Mouse (Mus musculus) E14TG2a.4 (cell line): Measurements from ENCODE around the gene Xiap.

ENCODE experiments used
- CTCF ChIP-seq: conservative IDR thresholded peaks from 2 replicates; pipeline ENCODE4 v1.5.1; 2014; ENCODE audit warnings: low read length
- NANOG ChIP-seq: IDR thresholded peaks from 2 replicates; pipeline ENCODE4 v1.6.1; 2014; ENCODE audit warnings: borderline replicate concordance, low read length, mixed read lengths

DNA sequence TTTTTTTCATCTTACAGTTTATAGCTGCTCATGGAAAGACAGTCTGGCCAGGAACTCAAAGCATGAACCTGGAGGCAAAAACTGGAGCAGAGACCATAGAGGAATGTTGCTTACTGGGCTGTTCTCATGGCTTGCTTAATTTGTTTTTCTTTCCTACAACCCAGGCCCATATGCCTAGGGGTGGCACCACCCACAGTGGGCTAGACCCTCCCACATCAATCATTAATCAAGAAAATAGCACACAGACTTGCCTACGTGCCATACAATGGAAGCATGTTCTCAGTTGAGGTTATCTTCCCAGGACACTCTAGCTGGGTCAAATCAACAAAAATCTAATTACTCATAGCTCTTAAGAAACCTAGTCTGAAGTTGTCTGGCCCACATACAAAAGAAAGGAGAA, 4.1 kb downstream of the Xiap start:
- TF ChIP-seq CTCF (no peak), NANOG (no peak)
